Mouse (Mus musculus) limb, embryonic 12.5 days (tissue): ENCODE data around the gene Elmo3. TPM values are rescaled to one million over a fixed set of nuclear protein-coding genes. Genes with fewer than 3 reads are reported as not detected.
A peak's percentile ranks its signal among the peaks of the same experiment; 100 is the strongest.

Experiments used
- ATAC-seq: fragments of 200-750 bp; cut with Nextera tagmentation; 2 replicates; pipeline ENCODE4 v1.8.0; 2017; ENCODE audit warnings: low read depth, moderate TSS enrichment; ENCODE audit not compliant: insufficient number of reproducible peaks, insufficient read depth, low FRiP score, low TSS enrichment
- H3K27ac ChIP-seq: fragments of 300-500 bp; sonication (generic); 2 replicates; pipeline ENCODE4 v1.5.1; 2016; ENCODE audit warnings: mild to moderate bottlenecking, moderate library complexity
- H3K27me3 ChIP-seq: fragments of 300-500 bp; sonication (generic); 2 replicates; pipeline ENCODE4 v1.6.1; 2016; ENCODE audit warnings: mild to moderate bottlenecking, moderate library complexity
- H3K36me3 ChIP-seq: fragments of 300-500 bp; sonication (generic); 2 replicates; pipeline ENCODE4 v1.6.1; 2016; ENCODE audit warnings: mild to moderate bottlenecking, moderate library complexity
- H3K4me1 ChIP-seq: fragments of 300-500 bp; sonication (generic); replicated peaks from 2 replicates; pipeline ENCODE4 v1.6.1; 2016
- H3K4me2 ChIP-seq: fragments of 300-500 bp; sonication (generic); 2 replicates; pipeline ENCODE4 v1.6.1; 2016; ENCODE audit warnings: mild to moderate bottlenecking, moderate library complexity
- H3K4me3 ChIP-seq: fragments of 300-500 bp; sonication (generic); replicated peaks from 2 replicates; pipeline ENCODE4 v1.5.1; 2016; ENCODE audit warnings: mild to moderate bottlenecking
- H3K9ac ChIP-seq: fragments of 300-500 bp; sonication (generic); replicated peaks from 2 replicates; pipeline ENCODE4 v1.6.1; 2016; ENCODE audit warnings: mild to moderate bottlenecking, moderate library complexity
- H3K9me3 ChIP-seq: fragments of 300-500 bp; sonication (generic); 2 replicates; pipeline ENCODE4 v1.6.1; 2016; ENCODE audit warnings: mild to moderate bottlenecking, moderate library complexity
- WGBS: fragments of 180-500 bp; shearing (Covaris S2); methylation state at CpG from one replicate; pipeline ENCODE4 v1.1.7; 2016; 5-methylcytosine and 5-hydroxymethylcytosine counted together
- polyA plus RNA-seq: library from polyadenylated mRNA; unstranded; fragments of >200 nt; fragmentation: Nextera tagmentation; extraction: Ambion mirVana; gene quantifications from 2 replicates; pipeline ENCODE4 v1.2.1, GENCODE M21; 2016

Gene Elmo3
- polyA plus RNA-seq, 1 experiment from 2014 or later: 4.4 TPM

DNA sequence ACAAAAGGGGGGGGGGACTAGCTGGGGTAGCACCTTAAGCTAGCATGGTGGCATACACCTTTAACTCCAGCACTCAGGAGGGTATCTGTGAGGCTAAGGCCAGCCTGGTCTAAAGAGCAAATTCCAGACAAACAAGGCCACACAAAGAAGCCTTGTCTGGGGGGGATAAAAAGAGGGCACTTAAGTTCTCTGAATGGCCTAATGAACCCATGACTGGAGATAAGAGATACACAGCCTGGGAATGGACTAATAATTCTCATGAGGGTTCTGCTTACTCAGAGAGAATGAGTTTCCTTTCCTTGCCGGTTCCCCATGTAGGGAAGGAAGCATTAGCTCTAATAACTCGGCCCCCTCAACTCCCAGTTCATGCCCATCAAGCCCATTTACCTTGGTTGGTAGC, 27.1 kb downstream of the Elmo3 start:
- Histone ChIP-seq H3K27me3 (0 out of 2 replicates have a peak, but pooled peaks cover 6% of the 10 kb centered on the region), H3K27ac (no peak overlapping the region), H3K36me3 (peaks cover 98% of the 10 kb centered on the region), H3K4me3 (no peak overlapping the region), H3K4me2 (no peak overlapping the region), H3K9ac (no peak overlapping the region), H3K4me1 (peaks cover under 1% of the 10 kb centered on the region), H3K9me3 (no peaks in the 10 kb centered on the region)
- WGBS: 85% methylated on average over 2 of the region's 2 CpGs
- no peak for ATAC-seq

DNA sequence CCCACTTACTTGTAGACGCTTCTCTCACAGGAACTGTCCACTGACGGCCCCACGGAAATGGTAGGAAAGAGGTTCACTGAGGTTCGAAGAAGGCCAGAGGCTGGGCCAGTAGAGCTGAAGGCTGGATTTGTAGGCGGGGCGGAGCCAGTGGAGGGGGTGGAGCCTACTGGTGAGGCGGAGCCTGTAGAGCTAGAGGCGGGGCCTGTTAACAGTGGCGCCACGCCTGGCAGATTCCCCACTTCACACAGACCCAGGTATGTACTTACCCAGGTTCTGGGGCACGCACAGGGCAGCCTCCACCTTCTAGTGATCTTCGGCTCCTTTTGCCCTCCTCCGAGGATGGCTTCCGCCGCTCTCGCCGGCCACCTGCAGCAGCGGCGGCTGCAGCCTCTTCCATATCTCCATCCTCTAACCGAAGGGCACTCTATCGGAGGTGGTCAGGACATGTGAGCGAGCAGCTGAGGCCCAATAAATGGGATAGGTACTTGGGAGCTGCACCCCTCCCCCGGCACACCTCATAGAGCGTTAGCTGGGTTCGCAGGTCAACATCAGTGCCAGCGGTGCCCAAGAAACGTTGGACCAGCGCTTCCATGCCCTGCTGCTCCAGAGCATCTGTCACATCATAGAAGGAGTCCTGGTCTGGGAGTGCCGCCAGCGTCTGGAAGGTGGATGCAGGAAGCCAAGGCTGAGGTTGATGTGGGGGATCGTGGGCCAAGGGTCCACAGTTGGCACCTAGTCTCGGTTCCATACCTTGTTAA, 31.2 kb downstream of the Elmo3 start:
- no peaks in the 10 kb centered on the region for H3K9me3 ChIP-seq
- no peak overlapping the region for H3K4me2 ChIP-seq
- no peak overlapping the region for H3K4me3 ChIP-seq
- WGBS: 42% methylated on average over 32 of the region's 32 CpGs
- H3K9ac ChIP-seq: no peak overlapping the region
- 0 out of 2 replicates have a peak, but pooled peaks have one; percentile 10 for ATAC-seq
- 0 out of 2 replicates have a peak, but pooled peaks cover 6% of the 10 kb centered on the region for H3K4me1 ChIP-seq
- no peak overlapping the region for H3K27ac ChIP-seq
- 0 out of 2 replicates have a peak, but pooled peaks cover 6% of the 10 kb centered on the region for H3K27me3 ChIP-seq
- H3K36me3 ChIP-seq: peaks cover 71% of the 10 kb centered on the region

DNA sequence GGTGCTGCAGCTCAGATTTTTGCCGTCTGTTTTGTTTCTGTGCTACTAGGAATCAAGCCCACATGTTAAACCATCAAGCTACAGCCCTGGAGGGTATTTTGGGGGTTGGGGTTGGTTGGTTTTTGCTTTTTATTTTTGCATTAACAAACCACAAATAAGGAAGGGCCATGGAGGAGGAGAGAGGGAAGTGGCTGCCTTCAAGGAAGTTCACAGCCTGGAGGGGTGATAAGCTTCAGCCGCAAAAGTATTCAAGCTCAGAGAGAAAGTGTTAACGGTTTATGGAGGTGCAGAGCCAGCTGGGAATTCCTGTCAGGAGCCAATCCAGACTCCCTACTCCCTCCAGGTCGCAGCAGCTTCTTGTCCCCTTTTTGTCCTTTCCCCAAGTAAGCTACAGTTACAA, 33.6 kb downstream of the Elmo3 start:
- no peak for ATAC-seq
- Histone ChIP-seq H3K27me3 (0 out of 2 replicates have a peak, but pooled peaks cover 6% of the 10 kb centered on the region), H3K4me1 (0 out of 2 replicates have a peak, but pooled peaks cover 6% of the 10 kb centered on the region), H3K36me3 (peaks cover 46% of the 10 kb centered on the region), H3K27ac (peak overlapping the region; percentile 66; the same call in 1 of the 2 replicates), H3K4me2 (no peak overlapping the region), H3K9ac (peak overlapping the region; percentile 34; the same call in 1 of the 2 replicates), H3K4me3 (no peak overlapping the region), H3K9me3 (no peaks in the 10 kb centered on the region)
- 16% methylated on average over 4 of the region's 4 CpGs for WGBS

DNA sequence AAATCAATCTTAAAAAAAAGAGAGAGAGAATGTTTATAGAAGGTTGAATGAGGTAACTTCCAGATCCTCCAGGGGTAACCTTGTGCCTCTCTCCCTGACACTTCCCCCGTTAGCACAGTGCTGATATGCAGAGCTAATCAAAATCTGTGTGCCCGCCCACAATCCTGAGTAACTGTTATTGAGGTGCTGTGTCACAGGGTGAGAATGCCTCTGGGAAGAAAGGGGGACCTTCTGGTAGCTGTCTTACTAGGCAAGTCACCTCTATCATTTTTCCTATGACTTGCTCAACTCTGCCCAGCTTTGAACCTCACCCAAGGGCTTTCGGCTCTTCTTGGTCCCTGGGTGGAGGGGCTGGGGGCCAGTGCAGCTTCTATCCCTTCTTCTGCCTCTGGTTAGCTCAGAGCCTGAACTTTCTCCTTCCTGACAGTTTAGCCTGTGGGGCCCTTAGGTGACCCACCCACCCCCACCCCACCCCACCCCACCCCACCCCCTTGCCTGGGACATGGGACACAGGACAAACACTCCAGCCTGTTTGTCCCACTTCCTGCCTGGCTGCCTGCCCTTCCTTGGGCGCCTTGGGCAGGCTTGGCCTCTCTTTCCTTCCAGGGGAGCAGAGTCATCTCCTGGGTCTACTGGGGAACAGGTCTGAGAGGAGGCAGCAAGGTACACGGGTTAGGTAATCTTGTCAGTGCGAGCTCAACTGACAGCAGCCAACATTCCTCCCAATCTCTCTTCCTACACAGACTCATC, 34.7 kb downstream of the Elmo3 start:
- 81% methylated on average over 6 of the region's 6 CpGs for WGBS
- H3K4me2 ChIP-seq: no peak overlapping the region
- peaks cover 6% of the 10 kb centered on the region for H3K4me1 ChIP-seq
- no peak overlapping the region for H3K9ac ChIP-seq
- no peak for ATAC-seq
- H3K4me3 ChIP-seq: no peak overlapping the region
- H3K36me3 ChIP-seq: peaks cover 35% of the 10 kb centered on the region
- H3K27me3 ChIP-seq: 0 out of 2 replicates have a peak, but pooled peaks cover 6% of the 10 kb centered on the region
- no peaks in the 10 kb centered on the region for H3K9me3 ChIP-seq
- no peak overlapping the region for H3K27ac ChIP-seq

DNA sequence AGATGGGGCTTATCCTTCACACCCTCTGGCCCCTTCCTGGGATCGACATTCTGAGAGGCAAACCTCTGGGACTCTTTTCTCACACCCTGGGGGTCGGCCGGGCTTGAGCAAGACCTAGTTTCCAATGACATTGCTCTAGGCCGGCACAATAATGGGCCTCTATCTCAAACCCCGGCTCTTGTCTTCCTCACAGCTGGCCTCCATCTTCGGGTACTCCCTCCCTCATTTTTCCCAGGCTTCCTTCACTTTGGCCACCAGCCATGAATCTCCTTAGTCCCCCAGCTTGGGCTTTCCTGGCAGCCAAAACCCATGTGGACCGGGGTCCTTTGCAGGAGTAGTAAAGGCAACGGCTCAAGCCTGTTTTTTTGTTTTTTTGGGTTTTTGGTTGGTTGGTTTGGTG, 36.0 kb downstream of the Elmo3 start:
- 59% methylated on average over 8 of the region's 8 CpGs for WGBS
- H3K27ac ChIP-seq: no peak overlapping the region
- H3K9me3 ChIP-seq: no peaks in the 10 kb centered on the region
- H3K9ac ChIP-seq: no peak overlapping the region
- no peak for ATAC-seq
- H3K4me1 ChIP-seq: peaks cover 20% of the 10 kb centered on the region
- H3K27me3 ChIP-seq: 0 out of 2 replicates have a peak, but pooled peaks cover 6% of the 10 kb centered on the region
- no peak overlapping the region for H3K4me2 ChIP-seq
- H3K36me3 ChIP-seq: peaks cover 22% of the 10 kb centered on the region
- no peak overlapping the region for H3K4me3 ChIP-seq

DNA sequence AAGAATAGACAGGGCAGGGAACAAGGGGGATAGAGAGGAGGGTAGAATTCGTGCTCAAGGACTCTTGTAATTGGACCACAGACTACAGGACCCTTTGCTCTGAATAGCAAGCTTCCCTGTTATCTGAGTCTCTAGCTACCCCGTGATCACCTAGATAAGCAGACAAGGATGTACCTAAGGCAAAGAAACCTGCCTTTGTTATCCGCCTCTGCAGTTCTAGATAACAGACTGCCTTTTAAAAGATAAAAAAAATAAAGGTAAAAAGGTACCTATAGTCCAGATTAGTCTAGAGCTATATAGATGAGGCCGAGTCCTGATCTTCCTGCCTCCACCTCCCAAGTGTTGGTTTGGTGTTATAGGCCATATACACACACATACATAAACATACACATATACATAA, 37.4 kb downstream of the Elmo3 start:
- H3K36me3 ChIP-seq: peaks cover 8% of the 10 kb centered on the region; the same call in 1 of the 2 replicates
- ATAC-seq: no peak
- no peak overlapping the region for H3K4me3 ChIP-seq
- no peaks in the 10 kb centered on the region for H3K9me3 ChIP-seq
- no peaks in the 10 kb centered on the region for H3K27me3 ChIP-seq
- H3K4me1 ChIP-seq: peaks cover 27% of the 10 kb centered on the region
- H3K27ac ChIP-seq: no peak overlapping the region
- 85% methylated on average over 4 of the region's 4 CpGs for WGBS
- no peak overlapping the region for H3K4me2 ChIP-seq
- H3K9ac ChIP-seq: no peak overlapping the region

DNA sequence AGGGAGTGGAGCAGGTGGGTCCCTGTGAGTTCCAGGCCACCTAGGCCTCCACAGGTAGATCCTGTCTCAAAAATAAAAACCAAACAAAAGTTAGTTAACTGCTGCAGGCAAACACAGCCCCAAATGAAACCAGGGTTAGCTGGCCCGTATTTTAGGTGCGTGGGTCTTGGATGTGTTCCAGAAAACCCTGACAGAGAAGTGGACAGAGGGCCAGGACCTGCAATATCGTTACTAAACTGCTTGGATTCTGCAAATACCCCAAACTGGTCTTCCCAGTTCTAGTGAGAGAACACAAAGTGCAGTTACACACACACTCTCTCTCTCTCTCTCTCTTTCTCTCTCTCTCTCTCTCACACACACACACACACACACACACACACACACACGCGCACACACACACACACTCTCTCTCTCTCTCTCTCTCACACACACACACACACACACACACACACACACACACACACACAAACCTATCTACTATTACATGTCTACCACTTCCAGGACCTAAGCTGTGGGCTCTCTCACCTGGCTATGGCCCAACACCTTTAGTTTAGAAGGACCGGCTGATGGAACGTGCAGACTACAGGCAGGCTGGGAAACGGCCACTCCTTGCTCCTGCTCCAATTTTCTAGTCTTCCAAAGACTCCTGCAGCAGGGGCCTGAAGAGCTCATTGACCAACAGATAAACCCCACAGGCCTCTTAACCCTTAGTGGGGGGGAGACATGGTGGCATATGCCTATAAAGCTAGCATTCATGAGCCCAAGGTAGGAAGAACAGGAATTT, 38.6 kb downstream of the Elmo3 start:
- Histone ChIP-seq H3K4me1 (peaks cover 21% of the 10 kb centered on the region), H3K4me2 (no peak overlapping the region), H3K27ac (no peak overlapping the region), H3K9me3 (no peaks in the 10 kb centered on the region), H3K9ac (no peak overlapping the region), H3K36me3 (no peaks in the 10 kb centered on the region), H3K4me3 (no peak overlapping the region), H3K27me3 (no peaks in the 10 kb centered on the region)
- WGBS: 72% methylated on average over 8 of the region's 8 CpGs
- no peak for ATAC-seq

DNA sequence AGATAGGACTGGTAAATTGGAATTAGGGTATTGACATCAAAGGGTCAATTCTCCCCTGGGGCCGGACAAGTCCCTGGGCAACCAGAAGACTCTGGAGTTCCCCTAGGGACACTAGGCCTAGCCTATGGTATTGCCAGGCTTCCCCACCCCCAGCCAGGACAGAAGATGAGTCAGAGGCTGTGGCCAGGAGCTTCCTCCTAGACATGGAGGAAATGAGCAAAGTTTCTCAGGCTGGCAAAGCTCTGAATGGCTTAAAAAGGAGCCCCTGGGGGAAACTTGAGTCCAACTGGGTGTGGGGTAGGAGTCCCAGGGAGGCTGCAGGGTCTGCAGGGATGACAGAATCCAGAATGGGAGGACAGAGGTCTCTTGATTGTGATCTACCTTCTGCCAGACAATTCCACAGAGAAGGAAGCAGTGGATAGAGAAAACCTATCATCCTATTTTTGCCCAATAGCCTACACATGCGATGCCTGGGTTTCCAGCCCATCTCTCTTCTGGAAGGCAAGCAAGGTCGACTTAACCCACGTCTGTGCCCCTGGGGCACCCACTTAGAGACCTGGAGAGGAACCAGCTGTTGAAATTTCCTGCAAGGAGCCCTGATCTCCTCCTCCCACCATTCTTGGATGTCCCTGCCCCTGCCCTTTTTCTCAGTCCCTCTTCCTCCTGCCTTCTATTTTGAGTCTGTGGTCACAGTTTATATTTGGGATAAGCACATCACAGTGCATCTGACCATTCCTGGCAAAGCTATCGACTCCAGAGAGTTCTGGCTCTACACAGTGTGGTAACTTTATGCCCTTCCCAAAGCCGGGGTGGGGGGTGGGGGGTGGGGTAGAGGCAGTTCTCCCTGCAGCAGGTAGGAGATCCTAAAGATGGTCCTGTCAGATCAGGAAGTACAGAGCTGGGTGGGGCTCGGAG, 39.9 kb downstream of the Elmo3 start:
- no peak for ATAC-seq
- Histone ChIP-seq H3K4me1 (peaks cover 28% of the 10 kb centered on the region), H3K36me3 (no peaks in the 10 kb centered on the region), H3K27ac (peak overlapping the region; percentile 90; the same call in 1 of the 2 replicates), H3K4me2 (peak overlapping the region; percentile 94), H3K4me3 (no peak overlapping the region), H3K9ac (no peak overlapping the region), H3K27me3 (no peaks in the 10 kb centered on the region), H3K9me3 (no peaks in the 10 kb centered on the region)
- 65% methylated on average over 7 of the region's 7 CpGs for WGBS

DNA sequence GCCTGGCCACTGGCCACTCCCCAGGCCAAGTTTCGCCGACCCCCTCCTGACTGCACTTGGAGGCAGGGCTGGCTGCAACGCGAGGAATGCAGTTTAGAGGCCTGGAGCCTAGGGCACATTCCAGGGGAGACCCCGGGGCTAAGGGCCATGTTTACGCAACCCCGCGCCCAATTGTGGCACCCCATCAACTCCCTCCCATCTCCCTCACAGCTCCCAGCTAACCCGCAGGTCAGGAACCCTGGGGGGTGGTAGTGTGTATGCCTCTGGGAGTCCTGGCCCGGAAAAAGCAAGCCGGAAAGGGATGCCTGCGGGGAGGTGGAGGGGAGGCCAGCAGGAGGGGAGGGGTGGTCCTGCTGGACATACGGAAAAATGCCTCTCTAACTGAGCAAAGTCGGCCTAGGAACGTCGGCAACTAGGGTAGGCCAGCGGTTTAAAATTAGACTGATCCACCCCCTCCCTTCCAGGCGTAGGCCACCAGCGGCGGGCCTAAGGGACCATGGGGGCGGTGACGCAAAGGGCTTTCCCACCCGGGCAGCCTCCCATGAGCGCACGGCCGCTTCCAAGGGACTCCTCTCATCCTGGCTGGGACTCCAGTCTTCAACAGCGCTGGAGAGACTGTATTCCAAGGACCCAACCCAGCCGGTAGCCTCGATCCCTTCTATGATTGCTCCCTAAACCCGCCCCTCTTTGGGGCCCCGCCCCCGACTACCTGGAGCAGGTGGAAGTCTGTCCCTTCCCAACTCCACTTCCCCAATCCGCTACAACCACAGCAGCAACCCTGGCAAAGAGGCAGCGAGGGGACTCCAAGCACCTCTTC, 41.4 kb downstream of the Elmo3 start:
- Histone ChIP-seq H3K27me3 (no peaks in the 10 kb centered on the region; the same call in 1 of the 2 replicates), H3K9ac (peak overlapping the region; percentile 70), H3K9me3 (no peaks in the 10 kb centered on the region), H3K27ac (peak overlapping the region; percentile 90), H3K4me2 (peak overlapping the region; percentile 94), H3K4me3 (peak overlapping the region; percentile 75), H3K36me3 (no peaks in the 10 kb centered on the region), H3K4me1 (peaks cover 32% of the 10 kb centered on the region)
- under 1% methylated on average over 34 of the region's 34 CpGs for WGBS
- 0 out of 2 replicates have a peak, but pooled peaks have one; percentile 8 for ATAC-seq
